Mouse (Mus musculus): ENCODE data around the gene Prepl. TPM values are rescaled to one million over a fixed set of nuclear protein-coding genes. Genes with fewer than 3 reads are reported as not detected.

Gene Prepl
- total and polyA plus RNA-seq, 2 experiments: 7.1 to 14.0 TPM

GRCm38 (mm10) chr17:85038311-85038710, 51.7 kb downstream of the Prepl start:
- no peak overlapping the region for H3K4me3 ChIP-seq (ENCODE audit: insufficient read depth, low read depth, low read length)
- no peaks in the 10 kb centered on the region for H3K27me3 ChIP-seq (ENCODE audit: control insufficient read depth, insufficient read depth, low read length)
- peaks cover 31% of the 10 kb centered on the region for H3K4me1 ChIP-seq (ENCODE audit: control insufficient read depth, insufficient read depth, low read length)
- no peak for TF ChIP-seq CTCF (IDR thresholded peaks at IDR 0.05; ENCODE audit: low read depth, low read length)
- no peak for TF ChIP-seq POLR2A (IDR thresholded peaks at IDR 0.05; ENCODE audit: extremely low read depth, insufficient read depth, low read length)
- no peaks in the 10 kb centered on the region; the same call in 1 of the 2 replicates for H3K36me3 ChIP-seq (ENCODE audit: control insufficient read depth, insufficient read depth, low read length)
- 91% methylated on average over 4 of the region's 4 CpGs for WGBS
- H3K27ac ChIP-seq (replicated peaks; ENCODE audit: insufficient read depth, low read depth, low read length): no peak overlapping the region; the same call in 1 of the 2 replicates
- no peaks in the 10 kb centered on the region for H3K79me2 ChIP-seq (ENCODE audit: control insufficient read depth, insufficient read depth, low read length)
- no peak overlapping the region for H3K9ac ChIP-seq (ENCODE audit: low read depth, low read length)
- no peak for DNase-seq (ENCODE audit: extremely low read depth, low read depth, low spot score)

- no peak overlapping the region for H3K9ac ChIP-seq (ENCODE audit: low read depth, low read length)
- no peaks in the 10 kb centered on the region for H3K27me3 ChIP-seq (ENCODE audit: control insufficient read depth, insufficient read depth, low read length)
- WGBS: 31% methylated on average over 5 of the region's 5 CpGs
- H3K4me3 ChIP-seq (ENCODE audit: insufficient read depth, low read depth, low read length): no peak overlapping the region
- TF ChIP-seq CTCF (IDR thresholded peaks at IDR 0.05; ENCODE audit: low read depth, low read length) (no peak), POLR2A (IDR thresholded peaks at IDR 0.05; ENCODE audit: extremely low read depth, insufficient read depth, low read length) (no peak)
- H3K27ac ChIP-seq (replicated peaks; ENCODE audit: insufficient read depth, low read depth, low read length): peak overlapping the region; percentile 4; the same call in 1 of the 2 replicates
- no peaks in the 10 kb centered on the region; the same call in 1 of the 2 replicates for H3K36me3 ChIP-seq (ENCODE audit: control insufficient read depth, insufficient read depth, low read length)
- H3K79me2 ChIP-seq (ENCODE audit: control insufficient read depth, insufficient read depth, low read length): no peaks in the 10 kb centered on the region
- H3K4me1 ChIP-seq (ENCODE audit: control insufficient read depth, insufficient read depth, low read length): peaks cover 26% of the 10 kb centered on the region
- DNase-seq (ENCODE audit: extremely low read depth, low read depth, low spot score): peak; percentile 78
These were observed 52.2 kb downstream of the Prepl start for GRCm38 (mm10) chr17:85037855-85038254.

GRCm38 (mm10) chr17:85034068-85034467, 56.0 kb downstream of the Prepl start:
- H3K4me3 ChIP-seq (ENCODE audit: insufficient read depth, low read depth, low read length): no peak overlapping the region
- no peak for DNase-seq (ENCODE audit: extremely low read depth, low read depth, low spot score)
- no peak overlapping the region for H3K9ac ChIP-seq (ENCODE audit: low read depth, low read length)
- no peak for TF ChIP-seq POLR2A (IDR thresholded peaks at IDR 0.05; ENCODE audit: extremely low read depth, insufficient read depth, low read length)
- TF ChIP-seq CTCF (IDR thresholded peaks at IDR 0.05; ENCODE audit: low read depth, low read length): no peak
- no peaks in the 10 kb centered on the region; the same call in 1 of the 2 replicates for H3K36me3 ChIP-seq (ENCODE audit: control insufficient read depth, insufficient read depth, low read length)
- 77% methylated on average over 11 of the region's 11 CpGs for WGBS
- peaks cover 5% of the 10 kb centered on the region for H3K4me1 ChIP-seq (ENCODE audit: control insufficient read depth, insufficient read depth, low read length)
- H3K27me3 ChIP-seq (ENCODE audit: control insufficient read depth, insufficient read depth, low read length): no peaks in the 10 kb centered on the region
- H3K27ac ChIP-seq (replicated peaks; ENCODE audit: insufficient read depth, low read depth, low read length): no peak overlapping the region
- no peaks in the 10 kb centered on the region for H3K79me2 ChIP-seq (ENCODE audit: control insufficient read depth, insufficient read depth, low read length)

DNA sequence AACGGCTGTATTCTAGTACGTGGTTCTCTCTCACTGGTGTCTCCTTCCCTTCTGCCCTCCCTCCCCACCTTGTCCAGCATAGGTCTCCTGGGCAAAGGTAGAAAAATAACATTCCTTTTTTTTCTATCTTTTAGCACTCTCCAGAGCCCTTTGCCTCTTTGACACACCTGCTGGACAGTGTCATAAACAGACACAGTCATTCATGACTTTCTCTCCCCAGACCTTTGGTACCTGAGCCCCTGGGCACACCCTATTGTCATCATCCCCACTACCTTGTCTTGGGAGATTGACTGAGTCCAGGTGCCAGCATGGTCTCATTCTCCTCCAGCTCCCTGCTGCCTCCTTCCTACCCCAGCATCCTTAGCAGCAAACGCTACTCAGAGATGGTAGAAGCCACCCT, 57.0 kb downstream of the Prepl start:
- no peaks in the 10 kb centered on the region; the same call in 1 of the 2 replicates for H3K36me3 ChIP-seq (ENCODE audit: control insufficient read depth, insufficient read depth, low read length)
- peaks cover 11% of the 10 kb centered on the region for H3K4me1 ChIP-seq (ENCODE audit: control insufficient read depth, insufficient read depth, low read length)
- DNase-seq (ENCODE audit: extremely low read depth, low read depth, low spot score): no peak
- no peaks in the 10 kb centered on the region for H3K27me3 ChIP-seq (ENCODE audit: control insufficient read depth, insufficient read depth, low read length)
- no peak for TF ChIP-seq POLR2A (IDR thresholded peaks at IDR 0.05; ENCODE audit: extremely low read depth, insufficient read depth, low read length)
- TF ChIP-seq CTCF (IDR thresholded peaks at IDR 0.05; ENCODE audit: low read depth, low read length): no peak
- H3K27ac ChIP-seq (replicated peaks; ENCODE audit: insufficient read depth, low read depth, low read length): no peak overlapping the region
- no peaks in the 10 kb centered on the region for H3K79me2 ChIP-seq (ENCODE audit: control insufficient read depth, insufficient read depth, low read length)
- no peak overlapping the region for H3K9ac ChIP-seq (ENCODE audit: low read depth, low read length)
- 97% methylated on average over 3 of the region's 3 CpGs for WGBS
- no peak overlapping the region for H3K4me3 ChIP-seq (ENCODE audit: insufficient read depth, low read depth, low read length)

GRCm38 (mm10) chr17:85030651-85031050, 59.4 kb downstream of the Prepl start:
- no peak for DNase-seq (ENCODE audit: extremely low read depth, low read depth, low spot score)
- H3K9ac ChIP-seq (ENCODE audit: low read depth, low read length): no peak overlapping the region
- no peaks in the 10 kb centered on the region for H3K27me3 ChIP-seq (ENCODE audit: control insufficient read depth, insufficient read depth, low read length)
- H3K4me3 ChIP-seq (ENCODE audit: insufficient read depth, low read depth, low read length): no peak overlapping the region
- 81% methylated on average over 5 of the region's 5 CpGs for WGBS
- H3K79me2 ChIP-seq (ENCODE audit: control insufficient read depth, insufficient read depth, low read length): no peaks in the 10 kb centered on the region
- H3K27ac ChIP-seq (replicated peaks; ENCODE audit: insufficient read depth, low read depth, low read length): no peak overlapping the region
- TF ChIP-seq POLR2A (IDR thresholded peaks at IDR 0.05; ENCODE audit: extremely low read depth, insufficient read depth, low read length) (no peak), CTCF (IDR thresholded peaks at IDR 0.05; ENCODE audit: low read depth, low read length) (no peak)
- H3K4me1 ChIP-seq (ENCODE audit: control insufficient read depth, insufficient read depth, low read length): peaks cover 10% of the 10 kb centered on the region
- no peaks in the 10 kb centered on the region for H3K36me3 ChIP-seq (ENCODE audit: control insufficient read depth, insufficient read depth, low read length)

GRCm38 (mm10) chr17:85028797-85029196, 61.2 kb downstream of the Prepl start:
- Histone ChIP-seq H3K27me3 (ENCODE audit: control insufficient read depth, insufficient read depth, low read length) (no peaks in the 10 kb centered on the region), H3K79me2 (ENCODE audit: control insufficient read depth, insufficient read depth, low read length) (no peaks in the 10 kb centered on the region), H3K4me3 (ENCODE audit: insufficient read depth, low read depth, low read length) (peak overlapping the region; percentile 41), H3K36me3 (ENCODE audit: control insufficient read depth, insufficient read depth, low read length) (no peaks in the 10 kb centered on the region), H3K4me1 (ENCODE audit: control insufficient read depth, insufficient read depth, low read length) (peaks cover 18% of the 10 kb centered on the region), H3K9ac (ENCODE audit: low read depth, low read length) (peak overlapping the region; percentile 16), H3K27ac (replicated peaks; ENCODE audit: insufficient read depth, low read depth, low read length) (peak overlapping the region; percentile 8; the same call in 1 of the 2 replicates)
- TF ChIP-seq CTCF (IDR thresholded peaks at IDR 0.05; ENCODE audit: low read depth, low read length) (no peak), POLR2A (IDR thresholded peaks at IDR 0.05; ENCODE audit: extremely low read depth, insufficient read depth, low read length) (no peak)
- DNase-seq (ENCODE audit: extremely low read depth, low read depth, low spot score): peak; percentile 39
- 85% methylated on average over 10 of the region's 10 CpGs for WGBS
